Mouse (Mus musculus): ENCODE measurements at regions not wholly inside any gene's neighbourhood (a gene's known extent, or its start where the extent isn't known, plus 50 kb on each side); places are given as distances from the start of the nearest gene placed in this dataset.

GRCm38 (mm10) chr16:9514538-9514937 lies 480.8 kb downstream of the Grin2a start:
- no peak overlapping the region for H3K27ac ChIP-seq
- no peaks in the 10 kb centered on the region for H3K36me3 ChIP-seq
- no peak overlapping the region for H3K4me3 ChIP-seq
- no peak overlapping the region for H3K4me2 ChIP-seq
- H3K9me3 ChIP-seq, result no peaks in the 10 kb centered on the region
- no peak for ATAC-seq (ENCODE audit: borderline replicate concordance, extremely low read depth, low FRiP score, low TSS enrichment)
- no peaks in the 10 kb centered on the region for H3K4me1 ChIP-seq
- no peak overlapping the region for H3K9ac ChIP-seq
- no peaks in the 10 kb centered on the region for H3K27me3 ChIP-seq
- 59% methylated on average over 4 of the region's 4 CpGs for WGBS
